Mouse (Mus musculus) heart, embryonic 10.5 days (tissue): ENCODE measurements around the gene Izumo1. TPM values are rescaled to one million over a fixed set of nuclear protein-coding genes. Genes with fewer than 3 reads are reported as not detected.

Source experiments
- DNase-seq: peaks from one replicate; pipeline ENCODE4 v3.0.0-alpha.2; 2017; ENCODE audit warnings: low spot score
- H3K27ac ChIP-seq: fragments of 300-500 bp; sonication (generic); 2 replicates; pipeline ENCODE4 v1.5.1; 2016; ENCODE audit warnings: mild to moderate bottlenecking
- H3K27me3 ChIP-seq: fragments of 300-500 bp; sonication (generic); 2 replicates; pipeline ENCODE4 v1.6.1; 2016; ENCODE audit warnings: mild to moderate bottlenecking; ENCODE audit not compliant: poor library complexity, insufficient read depth, severe bottlenecking
- H3K36me3 ChIP-seq: fragments of 300-500 bp; sonication (generic); 2 replicates; pipeline ENCODE4 v1.6.1; 2016; ENCODE audit warnings: mild to moderate bottlenecking, moderate library complexity
- H3K4me1 ChIP-seq: fragments of 300-500 bp; sonication (generic); 2 replicates; pipeline ENCODE4 v1.6.1; 2016; ENCODE audit warnings: mild to moderate bottlenecking
- H3K4me3 ChIP-seq: fragments of 300-500 bp; sonication (generic); 2 replicates; pipeline ENCODE4 v1.5.1; 2016; ENCODE audit warnings: mild to moderate bottlenecking, moderate library complexity
- H3K9me3 ChIP-seq: fragments of 300-500 bp; sonication (generic); 2 replicates; pipeline ENCODE4 v1.6.1; 2016; ENCODE audit warnings: mild to moderate bottlenecking, moderate library complexity
- WGBS: fragments of 180-500 bp; shearing (Covaris S2); methylation state at CpG from one replicate; pipeline ENCODE4 v1.1.7; 2016; 5-methylcytosine and 5-hydroxymethylcytosine counted together
- polyA plus RNA-seq: library from polyadenylated mRNA; unstranded; fragments of >200 nt; fragmentation: Nextera tagmentation; extraction: Ambion mirVana; gene quantifications from 2 replicates; pipeline ENCODE4 v1.2.1, GENCODE M21; 2016

Gene Izumo1
- 0.25 and 0.49 TPM in 2 replicates for polyA plus RNA-seq

GRCm38 (mm10) chr7:45621443-45621842 is at the start of gene Izumo1:
Gene Izumo1 (plus strand): TSS chr7:45621811.
- peak; percentile 82 for DNase-seq
- H3K9me3 ChIP-seq: no peaks in the 10 kb centered on the region
- peaks cover 71% of the 10 kb centered on the region for H3K27me3 ChIP-seq
- H3K27ac ChIP-seq: no peak within 1 kb of the TSS
- no peaks in the 10 kb centered on the region for H3K36me3 ChIP-seq
- H3K4me1 ChIP-seq: peaks cover 8% of the 10 kb centered on the region
- H3K4me3 ChIP-seq: peak within 1 kb of the TSS; percentile 10; the same call in 1 of the 2 replicates
- 16% methylated on average over 9 of the region's 9 CpGs for WGBS

- Histone ChIP-seq H3K9me3 (no peaks in the 10 kb centered on the region), H3K4me3 (peak overlapping the region; percentile 75), H3K27ac (no peak overlapping the region), H3K27me3 (no peaks in the 10 kb centered on the region), H3K36me3 (peaks cover 17% of the 10 kb centered on the region), H3K4me1 (peaks cover 55% of the 10 kb centered on the region)
- DNase-seq: no peak
- 41% methylated on average over 1 of the region's 1 CpGs for WGBS
These were observed 49.6 kb upstream of the Izumo1 start for GRCm38 (mm10) chr7:45571966-45572365.

GRCm38 (mm10) chr7:45573954-45574353 is 47.7 kb upstream of the Izumo1 start:
- Histone ChIP-seq H3K27ac (peak overlapping the region; percentile 54; the same call in 1 of the 2 replicates), H3K27me3 (no peaks in the 10 kb centered on the region), H3K9me3 (no peaks in the 10 kb centered on the region), H3K36me3 (peaks cover 35% of the 10 kb centered on the region), H3K4me3 (no peak overlapping the region), H3K4me1 (peaks cover 37% of the 10 kb centered on the region)
- 79% methylated on average over 8 of the region's 8 CpGs for WGBS
- DNase-seq: no peak

GRCm38 (mm10) chr7:45574472-45575379 is 46.9 kb upstream of the Izumo1 start:
- H3K4me1 ChIP-seq: peaks cover 36% of the 10 kb centered on the region
- no peak overlapping the region for H3K4me3 ChIP-seq
- H3K36me3 ChIP-seq: peaks cover 38% of the 10 kb centered on the region
- H3K9me3 ChIP-seq: no peaks in the 10 kb centered on the region
- peak overlapping the region; percentile 54; the same call in 1 of the 2 replicates for H3K27ac ChIP-seq
- no peaks in the 10 kb centered on the region for H3K27me3 ChIP-seq
- WGBS: 79% methylated on average over 15 of the region's 15 CpGs
- no peak for DNase-seq

GRCm38 (mm10) chr7:45585923-45586322 is 35.7 kb upstream of the Izumo1 start:
- Histone ChIP-seq H3K27me3 (no peaks in the 10 kb centered on the region), H3K4me3 (no peak overlapping the region), H3K9me3 (no peaks in the 10 kb centered on the region), H3K4me1 (peaks cover 9% of the 10 kb centered on the region; the same call in 1 of the 2 replicates), H3K27ac (no peak overlapping the region), H3K36me3 (peaks cover 53% of the 10 kb centered on the region)
- WGBS: 87% methylated on average over 6 of the region's 6 CpGs
- no peak for DNase-seq

- H3K27ac ChIP-seq: no peak overlapping the region
- WGBS: 93% methylated on average over 23 of the region's 23 CpGs
- H3K9me3 ChIP-seq: no peaks in the 10 kb centered on the region
These were observed 33.7 kb upstream of the Izumo1 start for GRCm38 (mm10) chr7:45587631-45588592.

GRCm38 (mm10) chr7:45589173-45589572 is 32.4 kb upstream of the Izumo1 start:
- H3K9me3 ChIP-seq: no peaks in the 10 kb centered on the region
- no peaks in the 10 kb centered on the region for H3K27me3 ChIP-seq
- H3K27ac ChIP-seq: peak overlapping the region; percentile 63; the same call in 1 of the 2 replicates
- DNase-seq: peak; percentile 97
- H3K4me1 ChIP-seq: peaks cover 9% of the 10 kb centered on the region; the same call in 1 of the 2 replicates
- peaks cover 39% of the 10 kb centered on the region for H3K36me3 ChIP-seq
- 4% methylated on average over 19 of the region's 19 CpGs for WGBS
- peak overlapping the region; percentile 50 for H3K4me3 ChIP-seq

More at GRCm38 (mm10) chr7:45587631-45588592, 33.7 kb upstream of the Izumo1 start:
- peaks cover 9% of the 10 kb centered on the region; the same call in 1 of the 2 replicates for H3K4me1 ChIP-seq
- H3K27me3 ChIP-seq: no peaks in the 10 kb centered on the region
- DNase-seq: no peak
- H3K36me3 ChIP-seq: peaks cover 45% of the 10 kb centered on the region
- no peak overlapping the region for H3K4me3 ChIP-seq

DNA sequence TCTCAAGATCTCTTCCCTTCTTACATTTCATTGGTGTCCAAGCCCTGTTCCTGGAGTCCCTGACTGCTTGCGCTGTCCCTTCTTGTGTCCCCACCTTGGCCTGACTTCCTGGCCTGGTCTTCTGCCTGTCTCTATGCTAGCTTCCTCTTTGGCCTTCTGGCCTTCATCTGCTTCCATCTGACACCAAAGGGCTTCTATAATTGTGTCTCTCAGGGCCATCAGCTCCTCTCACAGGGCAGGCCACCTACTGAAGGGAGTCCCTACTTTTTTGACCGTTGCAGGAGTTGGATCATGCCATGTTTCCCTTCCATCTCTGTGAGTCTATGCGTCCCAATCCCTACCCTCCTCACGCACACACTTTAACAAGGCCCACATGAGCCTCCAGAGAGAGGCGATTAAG is 31.7 kb upstream of the Izumo1 start:
- Histone ChIP-seq H3K4me3 (peak overlapping the region; percentile 50; the same call in 1 of the 2 replicates), H3K4me1 (peaks cover 9% of the 10 kb centered on the region; the same call in 1 of the 2 replicates), H3K9me3 (no peaks in the 10 kb centered on the region), H3K27me3 (no peaks in the 10 kb centered on the region), H3K27ac (peak overlapping the region; percentile 63; the same call in 1 of the 2 replicates), H3K36me3 (peaks cover 33% of the 10 kb centered on the region)
- 93% methylated on average over 5 of the region's 5 CpGs for whole genome bisulfite sequencing
- DNase-seq: no peak

DNA sequence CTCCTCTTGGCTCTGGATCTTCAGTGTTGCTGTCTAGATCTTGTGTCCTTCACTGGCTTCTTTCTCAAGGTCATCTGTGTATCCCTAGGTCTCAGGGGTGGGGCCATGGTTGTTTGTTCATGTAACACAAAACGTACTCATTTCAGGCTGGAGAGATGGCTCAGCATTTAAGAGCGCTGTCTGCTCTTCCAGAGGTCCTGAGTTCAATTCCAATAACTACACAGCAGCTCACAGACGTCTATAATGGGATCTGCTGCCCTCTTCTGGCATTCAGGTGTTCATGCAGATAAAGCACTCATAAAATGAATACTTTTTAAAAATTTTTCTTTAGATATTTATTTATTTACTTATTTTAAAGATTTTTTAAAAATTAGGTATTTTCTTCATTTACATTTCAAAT is 30.7 kb upstream of the Izumo1 start:
- peaks cover 23% of the 10 kb centered on the region for H3K36me3 ChIP-seq
- peaks cover 12% of the 10 kb centered on the region for H3K4me1 ChIP-seq
- no peak overlapping the region for H3K27ac ChIP-seq
- no peak overlapping the region for H3K4me3 ChIP-seq
- no peaks in the 10 kb centered on the region for H3K27me3 ChIP-seq
- DNase-seq: no peak
- no peaks in the 10 kb centered on the region for H3K9me3 ChIP-seq
- 68% methylated on average over 3 of the region's 3 CpGs for WGBS

- 77% methylated on average over 7 of the region's 7 CpGs for WGBS
- H3K27me3 ChIP-seq: no peaks in the 10 kb centered on the region
- DNase-seq: no peak
- peaks cover 21% of the 10 kb centered on the region for H3K4me1 ChIP-seq
- no peak overlapping the region for H3K27ac ChIP-seq
- no peaks in the 10 kb centered on the region for H3K9me3 ChIP-seq
- H3K36me3 ChIP-seq: peaks cover 15% of the 10 kb centered on the region; the same call in 1 of the 2 replicates
- H3K4me3 ChIP-seq: no peak overlapping the region
These were observed 29.7 kb upstream of the Izumo1 start for GRCm38 (mm10) chr7:45591880-45592279.

DNA sequence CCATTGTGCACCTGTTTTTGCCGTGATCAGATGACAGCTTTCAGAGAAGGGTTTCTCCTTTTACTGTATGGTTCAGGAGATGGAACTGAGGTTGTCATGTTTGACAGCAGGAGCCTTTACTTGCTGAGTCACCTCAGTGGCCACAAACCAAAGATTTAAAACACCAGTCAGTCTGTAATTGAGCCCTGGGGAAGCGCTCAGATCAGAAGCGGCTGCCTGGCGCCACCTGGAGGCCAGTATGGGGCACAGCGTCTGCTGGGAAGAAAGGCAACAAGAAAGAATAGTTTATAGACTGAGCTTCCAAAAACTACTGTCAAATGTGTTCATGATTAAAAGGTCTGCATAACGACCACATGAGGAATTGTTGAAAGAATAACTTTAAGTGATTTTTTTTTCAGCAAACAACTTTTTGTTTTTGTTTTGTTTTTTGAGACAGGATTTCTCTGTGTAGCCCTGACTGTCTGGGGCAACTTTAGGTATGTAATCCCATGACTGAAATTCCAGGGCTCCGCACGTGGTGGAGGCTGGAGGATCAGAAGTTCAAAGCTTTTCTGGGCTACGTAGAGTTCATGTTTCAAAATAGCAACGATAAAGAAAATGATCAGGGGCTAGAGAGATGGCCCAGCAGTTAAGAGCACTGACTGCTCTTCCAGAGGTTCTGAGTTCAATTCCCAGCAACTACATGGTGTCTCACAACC is 28.3 kb upstream of the Izumo1 start:
- Histone ChIP-seq H3K27ac (no peak overlapping the region), H3K9me3 (no peaks in the 10 kb centered on the region), H3K4me1 (peaks cover 21% of the 10 kb centered on the region), H3K36me3 (peaks cover 3% of the 10 kb centered on the region; the same call in 1 of the 2 replicates), H3K27me3 (no peaks in the 10 kb centered on the region), H3K4me3 (no peak overlapping the region)
- no peak for DNase-seq
- WGBS: 21% methylated on average over 10 of the region's 10 CpGs

DNA sequence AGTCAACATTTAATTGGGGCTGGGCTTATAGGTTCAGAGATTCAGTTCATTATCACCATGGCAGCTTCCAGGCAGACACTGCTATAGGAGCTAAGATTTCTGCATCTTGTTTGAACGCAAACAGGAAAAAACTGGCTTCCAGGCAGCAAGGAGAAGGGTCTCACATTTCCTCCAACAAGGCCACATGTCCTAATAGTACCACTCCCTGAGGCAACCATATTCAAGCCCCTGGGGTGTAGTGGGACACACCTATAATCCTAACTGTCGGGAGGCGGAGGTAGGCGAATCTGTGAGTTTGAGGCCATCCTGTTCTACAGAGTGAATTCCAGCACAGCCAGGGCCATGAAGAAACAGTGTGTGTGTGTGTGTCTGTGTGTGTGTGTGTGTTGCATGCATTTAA is 26.4 kb upstream of the Izumo1 start:
- H3K9me3 ChIP-seq: no peaks in the 10 kb centered on the region
- 83% methylated on average over 4 of the region's 4 CpGs for WGBS
- no peak overlapping the region for H3K4me3 ChIP-seq
- no peak overlapping the region for H3K27ac ChIP-seq
- H3K4me1 ChIP-seq: peaks cover 20% of the 10 kb centered on the region
- DNase-seq: no peak
- no peaks in the 10 kb centered on the region for H3K36me3 ChIP-seq
- H3K27me3 ChIP-seq: no peaks in the 10 kb centered on the region
